Mouse (Mus musculus) erythroblast, embryonic 14.5 days (primary cell): ENCODE data around the gene Adcy2. TPM values are rescaled to one million over a fixed set of nuclear protein-coding genes. Genes with fewer than 3 reads are reported as not detected.

Source experiments
- H3K27me3 ChIP-seq: 2 replicates; pipeline ENCODE4 v1.6.1; 2012; ENCODE audit warnings: inconsistent platforms; ENCODE audit not compliant: control insufficient read depth
- H3K36me3 ChIP-seq: 2 replicates; pipeline ENCODE4 v1.6.1; 2012; ENCODE audit warnings: mild to moderate bottlenecking, inconsistent platforms; ENCODE audit not compliant: control insufficient read depth
- H3K4me1 ChIP-seq: 2 replicates; pipeline ENCODE4 v1.6.1; 2012; ENCODE audit warnings: inconsistent platforms; ENCODE audit not compliant: control insufficient read depth
- H3K4me3 ChIP-seq: replicated peaks from 2 replicates; pipeline ENCODE3; 2012; ENCODE audit warnings: moderate library complexity, mild to moderate bottlenecking, inconsistent platforms
- H3K9me3 ChIP-seq: 2 replicates; pipeline ENCODE4 v1.6.1; 2012; ENCODE audit warnings: low read length, inconsistent platforms, mixed read lengths; ENCODE audit not compliant: control insufficient read depth
- GATA1 ChIP-seq: IDR thresholded peaks from 2 replicates; pipeline ENCODE4 v1.6.1; 2012; ENCODE audit warnings: low read length, inconsistent platforms, mixed read lengths
- TAL1 ChIP-seq: IDR thresholded peaks from 3 replicates; pipeline ENCODE4 v1.6.1; 2012; ENCODE audit warnings: low read length, inconsistent platforms, mixed read lengths
- polyA plus RNA-seq: library from polyadenylated mRNA; stranded (reverse); fragments of >175 nt; gene quantifications from 2 replicates; pipeline ENCODE4 v1.2.3, GENCODE M21; 2012

Gene Adcy2
- polyA plus RNA-seq, 1 experiment = not detected

DNA sequence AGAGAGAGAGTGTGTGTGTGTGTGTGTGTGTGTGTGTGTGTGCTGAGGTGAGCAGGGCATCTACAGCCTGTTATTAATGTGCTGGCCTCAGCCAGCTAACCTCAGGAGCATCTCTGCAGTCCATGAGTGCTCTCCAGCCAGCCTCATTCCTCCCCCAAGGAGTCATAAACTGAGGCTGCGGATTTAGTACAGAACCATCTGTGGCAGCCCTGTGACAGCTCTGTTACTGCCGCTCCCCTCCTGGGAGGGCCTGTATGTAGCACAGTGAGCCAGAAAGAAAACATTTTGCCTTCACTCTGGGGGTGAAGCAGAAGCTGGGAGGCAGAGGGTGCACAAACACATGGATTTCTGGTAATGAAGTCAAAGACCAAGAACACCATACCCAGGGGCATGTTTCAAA is 159.8 kb downstream of the Adcy2 start:
- H3K4me3 ChIP-seq = no peak overlapping the region
- H3K27me3 ChIP-seq = no peaks in the 10 kb centered on the region
- TF ChIP-seq TAL1 = no peak
- no peak for TF ChIP-seq GATA1
- no peaks in the 10 kb centered on the region for H3K36me3 ChIP-seq
- H3K4me1 ChIP-seq = no peaks in the 10 kb centered on the region
- peaks cover 9% of the 10 kb centered on the region for H3K9me3 ChIP-seq

- H3K9me3 ChIP-seq = peaks cover 11% of the 10 kb centered on the region
- no peaks in the 10 kb centered on the region for H3K36me3 ChIP-seq
- no peaks in the 10 kb centered on the region for H3K4me1 ChIP-seq
- no peak overlapping the region for H3K4me3 ChIP-seq
- TF ChIP-seq TAL1 = no peak
- TF ChIP-seq GATA1 = no peak
- H3K27me3 ChIP-seq = no peaks in the 10 kb centered on the region
Measured at GRCm38 (mm10) chr13:68836183-68836582, 163.2 kb downstream of the Adcy2 start.

DNA sequence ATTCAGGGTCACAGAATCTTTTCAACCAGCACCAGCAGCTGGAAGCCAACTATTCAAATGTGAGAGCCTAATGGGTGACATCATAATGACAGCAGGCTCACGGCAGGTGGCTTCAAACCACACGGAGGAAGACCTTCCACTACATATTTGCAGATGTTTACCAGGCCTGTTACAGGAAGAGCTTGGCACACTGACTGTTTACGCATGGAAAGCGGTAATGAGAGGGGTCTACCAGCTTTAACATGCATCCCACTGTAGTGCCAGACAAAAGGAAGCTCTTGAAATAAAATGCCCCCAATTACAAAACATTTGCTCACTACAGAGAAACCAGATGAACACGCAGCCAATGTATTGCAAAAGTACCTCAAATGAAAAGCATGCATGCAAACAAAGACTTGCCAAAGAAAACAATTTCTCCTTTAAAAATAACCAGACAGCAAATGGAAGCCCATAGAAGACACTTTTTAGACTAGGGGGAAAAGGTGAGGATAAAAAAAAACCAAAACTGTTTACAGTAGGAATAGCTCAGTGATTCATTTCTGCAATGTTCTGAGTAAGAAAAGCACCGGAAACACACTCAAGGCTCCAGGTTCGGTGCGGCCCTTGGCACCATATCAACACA is 163.8 kb downstream of the Adcy2 start:
- H3K4me1 ChIP-seq = no peaks in the 10 kb centered on the region
- no peaks in the 10 kb centered on the region for H3K27me3 ChIP-seq
- H3K9me3 ChIP-seq = peaks cover 13% of the 10 kb centered on the region
- TF ChIP-seq TAL1 (no peak), GATA1 (no peak)
- H3K36me3 ChIP-seq = no peaks in the 10 kb centered on the region
- no peak overlapping the region for H3K4me3 ChIP-seq

GRCm38 (mm10) chr13:68832141-68832540 is 167.2 kb downstream of the Adcy2 start:
- no peak for TF ChIP-seq TAL1
- TF ChIP-seq GATA1 = no peak
- peaks cover 13% of the 10 kb centered on the region for H3K9me3 ChIP-seq
- no peaks in the 10 kb centered on the region for H3K4me1 ChIP-seq
- no peaks in the 10 kb centered on the region for H3K27me3 ChIP-seq
- no peak overlapping the region for H3K4me3 ChIP-seq
- H3K36me3 ChIP-seq = no peaks in the 10 kb centered on the region

- TF ChIP-seq GATA1 = no peak
- no peak for TF ChIP-seq TAL1
- Histone ChIP-seq H3K4me1 (no peaks in the 10 kb centered on the region), H3K36me3 (no peaks in the 10 kb centered on the region), H3K27me3 (no peaks in the 10 kb centered on the region), H3K4me3 (no peak overlapping the region), H3K9me3 (peaks cover 10% of the 10 kb centered on the region)
Measured at GRCm38 (mm10) chr13:68830030-68830759, 169.1 kb downstream of the Adcy2 start.

GRCm38 (mm10) chr13:68828441-68828840 is 170.9 kb downstream of the Adcy2 start:
- no peak for TF ChIP-seq GATA1
- TF ChIP-seq TAL1 = no peak
- H3K4me3 ChIP-seq = no peak overlapping the region
- no peaks in the 10 kb centered on the region for H3K36me3 ChIP-seq
- no peaks in the 10 kb centered on the region for H3K4me1 ChIP-seq
- H3K27me3 ChIP-seq = no peaks in the 10 kb centered on the region
- H3K9me3 ChIP-seq = peaks cover 2% of the 10 kb centered on the region; the same call in 1 of the 2 replicates

DNA sequence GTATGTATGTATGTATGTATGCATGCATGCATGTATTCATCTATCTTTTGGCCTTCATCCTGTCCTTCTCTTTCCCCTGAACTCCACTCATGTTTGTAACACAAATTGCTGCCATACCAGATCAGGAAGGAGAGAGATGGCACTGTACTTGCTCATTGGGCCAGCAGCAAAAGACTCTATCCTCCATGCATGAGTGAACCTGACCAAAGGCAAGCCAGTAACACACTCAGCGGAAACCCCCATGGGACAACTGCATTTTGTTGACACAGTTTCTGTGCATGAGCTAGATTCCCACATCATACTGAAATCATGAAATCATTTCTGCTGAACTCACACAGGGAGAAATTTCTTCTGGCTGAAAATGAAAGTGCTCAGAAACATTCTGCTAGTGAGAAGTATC is 172.9 kb downstream of the Adcy2 start:
- Histone ChIP-seq H3K4me3 (no peak overlapping the region), H3K27me3 (no peaks in the 10 kb centered on the region), H3K36me3 (no peaks in the 10 kb centered on the region), H3K4me1 (no peaks in the 10 kb centered on the region), H3K9me3 (peaks cover 5% of the 10 kb centered on the region)
- TF ChIP-seq TAL1 (no peak), GATA1 (no peak)

GRCm38 (mm10) chr13:68820858-68821579 is 178.3 kb downstream of the Adcy2 start:
- TF ChIP-seq GATA1 (no peak), TAL1 (no peak)
- H3K9me3 ChIP-seq = peaks cover 17% of the 10 kb centered on the region
- H3K4me1 ChIP-seq = no peaks in the 10 kb centered on the region
- H3K4me3 ChIP-seq = no peak overlapping the region
- H3K27me3 ChIP-seq = no peaks in the 10 kb centered on the region
- H3K36me3 ChIP-seq = no peaks in the 10 kb centered on the region
